Mouse (Mus musculus): ENCODE measurements at regions not wholly inside any gene's neighbourhood (a gene's known extent, or its start where the extent isn't known, plus 50 kb on each side); places are given as distances from the start of the nearest gene placed in this dataset.

GRCm38 (mm10) chr13:75631048-75631447 lies 75.5 kb upstream of the Ell2 start:
- no peak for DNase-seq (ENCODE audit: low spot score in 2 of 2)

GRCm38 (mm10) chr13:75647513-75647912 lies 59.0 kb upstream of the Ell2 start:
- DNase-seq (ENCODE audit: low spot score in 2 of 2): no peak

GRCm38 (mm10) chr13:75651941-75652340 lies 54.6 kb upstream of the Ell2 start:
- no peak for DNase-seq (ENCODE audit: low spot score in 2 of 2)

GRCm38 (mm10) chr13:75652966-75653365 lies 53.6 kb upstream of the Ell2 start:
- no peak for DNase-seq (ENCODE audit: low spot score in 2 of 2)

Small RNAs in the stretch of these regions (microRNA-seq; reads per million reads assigned to microRNA genes)
- 0 reads per million in 2 experiments for gene Mir682 (ENCODE audit: borderline number of aligned reads in 2 of 2)
